Mouse (Mus musculus): ENCODE data around the gene Ppara.

Ppara gene

DNA sequence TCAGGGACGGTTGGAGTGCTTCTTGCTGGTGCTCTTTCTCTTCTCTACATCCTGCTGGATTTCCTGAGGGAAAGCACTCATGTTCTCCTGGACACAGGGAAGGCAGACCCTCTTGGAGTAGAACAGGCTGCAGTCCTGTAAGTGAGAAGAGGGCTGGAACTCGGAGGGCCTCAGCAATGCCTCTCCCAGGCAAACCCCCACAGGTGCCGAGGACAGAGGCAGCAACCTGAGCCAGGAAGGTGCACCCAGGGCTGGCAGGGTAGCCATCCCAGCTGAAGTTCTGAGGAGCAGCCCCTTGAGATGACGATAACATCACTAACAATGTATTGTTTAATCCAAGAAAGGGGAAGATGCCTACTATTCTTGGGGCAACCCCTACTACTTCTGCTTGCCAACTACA lies 72.6 kb downstream of the Ppara start:
- DNase-seq (ENCODE audit: low spot score), result no peak

GRCm38 (mm10) chr15:85808031-85808430 lies 73.2 kb downstream of the Ppara start:
- DNase-seq (ENCODE audit: low spot score), result no peak

- DNase-seq (ENCODE audit: low spot score), result no peak
Observed at GRCm38 (mm10) chr15:85808434-85808833, 73.7 kb downstream of the Ppara start.

- no peak for DNase-seq (ENCODE audit: low spot score)
Observed at GRCm38 (mm10) chr15:85809091-85809490, 74.3 kb downstream of the Ppara start.

DNA sequence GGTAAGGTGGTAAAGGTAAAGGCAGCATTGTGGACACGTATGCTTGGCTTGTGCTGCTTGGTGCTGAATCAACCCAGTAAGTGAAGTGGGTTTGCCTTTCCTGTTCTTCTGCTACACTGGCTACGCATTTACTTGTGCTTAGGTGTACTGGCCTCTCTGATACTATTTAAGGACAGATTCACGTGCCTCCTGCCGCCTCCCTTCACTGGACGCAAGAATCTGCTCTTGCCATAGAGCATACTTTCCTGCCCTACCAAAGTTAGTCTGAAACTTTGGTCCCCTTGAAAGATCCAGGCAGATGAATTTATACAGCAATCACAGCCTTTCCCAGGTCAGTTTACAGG lies 75.7 kb downstream of the Ppara start:
- DNase-seq (ENCODE audit: low spot score), result no peak

DNA sequence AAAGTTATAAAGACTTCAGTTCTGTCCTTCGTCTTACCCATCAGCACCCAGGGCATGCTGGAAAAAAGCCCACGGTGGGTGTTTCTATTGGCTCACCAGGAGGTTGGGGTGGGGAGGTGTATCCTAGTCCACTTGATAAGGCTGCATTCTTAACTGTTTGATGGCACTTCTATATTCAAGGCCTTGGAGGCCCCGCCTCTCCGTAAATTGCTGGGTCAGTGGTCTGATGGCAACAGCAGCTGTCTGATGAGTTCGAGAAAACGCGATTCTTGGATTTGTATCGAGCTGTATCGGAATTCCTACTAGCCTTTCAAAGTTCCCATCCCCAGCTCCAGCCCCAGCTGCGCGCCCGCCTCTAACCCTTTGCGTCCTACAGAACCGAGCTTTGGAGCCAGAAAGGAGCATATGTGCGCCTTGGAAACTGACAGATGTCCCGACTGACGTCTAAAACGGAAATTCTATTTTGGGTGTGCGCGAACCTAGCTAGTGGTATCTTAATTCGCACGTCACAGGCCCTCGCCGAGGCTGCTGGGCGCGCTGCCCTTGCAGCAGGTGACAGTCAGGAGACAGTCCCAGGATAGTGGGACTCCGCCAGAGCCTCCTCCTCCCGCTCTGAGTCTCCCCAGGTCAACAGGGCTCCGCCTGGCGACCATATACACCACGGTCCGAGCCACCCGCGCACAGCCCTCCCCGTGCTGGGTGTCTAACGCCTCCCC lies 76.2 kb downstream of the Ppara start:
- peak; percentile 60 for DNase-seq (ENCODE audit: low spot score)

DNA sequence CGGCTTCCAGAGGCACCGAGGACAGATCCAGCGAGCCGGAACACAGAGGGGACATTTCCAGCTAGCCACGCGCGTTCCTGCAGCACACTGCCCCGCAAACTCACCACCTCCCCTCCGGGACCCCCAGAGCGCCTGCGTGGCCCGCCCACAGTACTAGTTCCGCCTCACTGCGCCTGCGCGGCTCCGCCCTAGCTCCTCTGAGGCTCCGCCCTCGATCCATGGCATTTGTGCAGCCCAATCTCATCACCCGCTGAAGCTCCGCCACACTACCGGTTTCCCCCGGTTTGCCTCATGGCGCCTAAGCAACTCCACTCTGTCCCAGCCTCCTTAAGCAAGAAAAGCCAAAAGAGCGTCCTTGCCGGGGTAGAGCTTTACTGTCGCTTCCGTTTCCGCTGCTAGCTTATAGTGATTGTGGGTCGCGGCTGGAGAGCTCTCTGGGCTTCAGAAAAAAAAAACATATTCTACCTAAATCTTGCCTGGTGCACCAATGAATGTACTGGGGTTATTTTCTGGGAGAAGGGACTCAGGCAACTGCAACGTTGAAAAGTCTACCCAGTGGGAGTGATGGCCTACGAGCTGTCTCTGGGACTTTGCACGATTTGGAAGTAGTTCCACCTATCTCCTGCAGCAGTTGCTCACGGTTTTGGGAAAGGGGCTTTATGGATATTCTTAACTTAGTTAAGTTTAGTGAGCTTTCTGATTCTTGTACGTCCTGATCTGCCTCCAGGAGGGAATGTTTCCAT lies 76.9 kb downstream of the Ppara start, which contains the start of gene Cdpf1:
Cdpf1 (minus strand) TSS at position 163 of the 743 bp plus-strand sequence.
- peak; percentile 96 for DNase-seq (ENCODE audit: low spot score)

GRCm38 (mm10) chr15:85813428-85813827 lies 78.6 kb downstream of the Ppara start:
- peak; percentile 46 for DNase-seq (ENCODE audit: low spot score)

GRCm38 (mm10) chr15:85821203-85822010 lies 86.6 kb downstream of the Ppara start, which contains the start of gene Pkdrej:
Gene Pkdrej (minus strand): TSS chr15:85821734.
- DNase-seq (ENCODE audit: low spot score), result no peak

DNA sequence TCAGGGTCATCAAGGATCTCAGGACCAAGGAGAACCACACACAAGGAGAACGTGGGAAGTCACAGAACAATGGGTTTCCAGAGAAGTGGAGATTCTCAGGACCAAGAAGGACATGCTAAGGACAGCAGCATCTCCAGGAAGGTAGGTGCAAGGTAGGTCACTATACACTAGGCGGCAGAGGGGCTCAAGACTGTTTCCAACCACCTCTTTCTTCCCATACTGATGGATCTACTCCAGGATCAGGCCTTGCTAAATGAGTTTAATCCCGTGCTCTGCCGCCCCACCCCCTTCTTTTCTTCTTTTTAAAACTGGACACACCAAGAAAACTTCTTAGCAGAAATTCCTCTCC lies 87.2 kb downstream of the Ppara start:
- DNase-seq (ENCODE audit: low spot score), result no peak

DNA sequence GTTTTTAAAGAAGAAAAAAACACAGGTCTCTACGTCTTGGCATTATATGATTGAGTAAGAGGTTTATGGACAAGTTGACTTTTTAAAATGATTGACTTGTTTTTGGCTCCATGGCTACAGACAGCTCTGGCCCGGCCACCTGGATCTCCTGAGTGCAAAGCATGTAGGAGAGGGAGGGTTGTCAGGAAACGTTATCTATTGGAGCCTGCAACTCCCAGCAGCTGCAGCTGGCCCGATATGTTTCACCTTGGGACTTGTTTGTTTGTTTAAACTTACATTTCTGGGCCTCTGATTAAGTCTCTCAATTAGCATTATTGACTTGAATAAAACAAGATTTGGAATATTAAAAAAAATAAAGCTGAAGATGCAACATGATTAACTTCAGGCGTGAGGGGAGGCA lies 91.9 kb downstream of the Ppara start:
- peak; percentile 46 for DNase-seq (ENCODE audit: low spot score)

- no peak for DNase-seq (ENCODE audit: low spot score)
Observed at GRCm38 (mm10) chr15:85828071-85828470, 93.3 kb downstream of the Ppara start.

GRCm38 (mm10) chr15:85829470-85829869 lies 94.7 kb downstream of the Ppara start:
- DNase-seq (ENCODE audit: low spot score), result no peak

GRCm38 (mm10) chr15:85831954-85832590 lies 97.3 kb downstream of the Ppara start, which contains the start of gene Ttc38:
Gene Ttc38 (plus strand): TSS chr15:85832306.
- peak; percentile 70 for DNase-seq (ENCODE audit: low spot score)

- DNase-seq (ENCODE audit: low spot score), result no peak
Observed at GRCm38 (mm10) chr15:85832599-85832998, 97.8 kb downstream of the Ppara start.

DNA sequence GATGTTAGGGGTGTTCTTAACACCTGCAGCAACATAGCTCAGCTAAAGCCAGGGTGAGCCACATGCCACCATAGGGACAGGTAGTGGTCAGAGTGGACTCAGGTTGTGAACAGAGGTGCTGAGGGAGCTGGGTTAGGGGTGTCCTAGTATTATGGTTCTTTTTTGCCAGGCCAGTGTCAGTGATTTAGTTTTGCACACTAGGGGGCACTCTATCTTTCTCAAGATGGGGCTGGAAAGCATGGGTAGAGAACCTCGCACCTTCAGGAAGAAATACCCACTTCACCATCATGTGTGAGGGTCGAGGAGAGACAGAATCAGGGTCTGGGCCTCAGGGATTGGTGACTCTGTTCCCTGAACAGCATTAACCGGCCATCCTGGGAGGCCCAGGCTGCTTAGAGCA lies 100.6 kb downstream of the Ppara start:
- no peak for DNase-seq (ENCODE audit: low spot score)

GRCm38 (mm10) chr15:85836887-85837286 lies 102.1 kb downstream of the Ppara start:
- DNase-seq (ENCODE audit: low spot score), result no peak

- DNase-seq (ENCODE audit: low spot score), result no peak
Observed at GRCm38 (mm10) chr15:85840983-85841382, 106.2 kb downstream of the Ppara start.

- no peak for DNase-seq (ENCODE audit: low spot score)
Observed at GRCm38 (mm10) chr15:85841796-85842360, 107.1 kb downstream of the Ppara start.

DNA sequence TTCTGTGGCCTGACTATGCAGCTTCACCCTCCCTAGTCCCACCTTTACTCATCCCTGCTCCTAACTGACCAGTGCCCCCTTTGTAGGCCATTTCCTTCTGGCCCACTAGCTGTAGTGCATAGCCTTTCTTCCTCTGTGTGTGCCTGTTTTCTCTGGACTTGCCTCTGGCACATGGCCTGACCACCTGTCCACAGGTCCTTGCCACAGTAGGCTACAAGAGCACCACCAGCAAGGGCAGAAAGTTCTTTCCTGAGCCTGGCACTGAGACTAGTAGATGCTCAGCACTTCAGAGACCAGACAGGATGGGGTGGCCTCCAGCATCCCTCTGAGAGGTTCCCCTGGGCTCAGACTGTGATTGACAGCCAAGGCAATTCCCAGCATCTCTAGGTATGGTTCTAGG lies 110.3 kb downstream of the Ppara start:
- no peak for DNase-seq (ENCODE audit: low spot score)

DNA sequence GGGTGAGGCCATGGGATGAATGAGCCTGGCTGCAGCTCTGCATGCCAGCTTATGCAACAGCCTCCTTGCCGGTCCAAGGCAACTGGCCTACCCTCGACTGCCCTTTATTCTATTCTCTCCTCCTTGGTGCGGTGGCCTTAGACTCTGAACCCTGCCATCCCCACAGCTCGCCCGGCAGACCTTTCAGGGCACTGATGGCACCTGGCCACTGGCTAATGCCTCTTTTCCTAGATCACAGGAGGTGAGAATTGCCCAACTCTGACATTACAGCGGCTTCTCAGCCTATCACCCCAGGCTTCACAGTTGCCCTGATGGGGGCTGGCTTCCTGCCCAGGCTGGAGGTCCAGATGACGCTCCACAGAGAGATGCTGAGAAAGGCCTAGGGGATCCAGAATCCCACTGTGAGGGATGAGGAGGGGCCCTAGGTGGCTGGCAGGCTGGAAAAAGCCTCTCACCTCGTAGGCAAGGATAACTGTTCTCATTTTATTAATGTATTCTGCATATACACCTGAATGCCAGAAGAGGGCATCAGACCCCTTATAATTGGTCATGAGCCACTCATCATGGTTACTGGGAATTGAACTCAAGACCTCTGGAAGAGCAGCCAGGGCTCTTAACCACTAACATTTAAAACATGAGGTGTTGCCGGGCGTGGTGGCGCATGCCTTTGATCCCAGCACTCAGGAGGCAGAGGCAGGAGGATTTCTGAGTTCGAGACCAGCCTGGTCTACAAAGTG lies 117.0 kb downstream of the Ppara start:
- DNase-seq (ENCODE audit: low spot score), result no peak
